Comparison of ENCODE assay signal across 25 mouse cellular contexts in genomic region chr7:129068137-129068536, GRCm38 (mm10).
DNase-seq lines count a peak whose midpoint lies in the region; ATAC-seq and TF ChIP-seq lines count a peak whose summit lies in the region.
"Had no signal": no experiment of that assay in that cellular context is flagged by ENCODE, and none has a peak within 500 bp of the region (broad histone marks: within the 10 kb centered on the region; RNA-seq: fewer than 3 reads in every experiment).

No protein-coding gene starts in this region.

- H3K9me3 ChIP-seq in lung, postnatal 0 days (ENCODE audit: low read length), result no peaks in the 10 kb centered on the region
- no peaks in the 10 kb centered on the region for H3K9me3 ChIP-seq in midbrain, postnatal 0 days (ENCODE audit: low read length)
- H3K9me3 ChIP-seq: embryonic facial prominence, embryonic 10.5 days; embryonic facial prominence, embryonic 13.5 days; forebrain, embryonic 12.5 days; forebrain, embryonic 15.5 days; hindbrain, embryonic 12.5 days; hindbrain, embryonic 15.5 days had no signal

- 0 out of 2 replicates have a peak, but pooled peaks have one; percentile 24 for TF ChIP-seq EP300 in lung, postnatal 0 days (IDR thresholded peaks at IDR 0.05)

- H3K9ac ChIP-seq in lung, postnatal 0 days (replicated peaks; ENCODE audit: low read depth), result no peak overlapping the region
- no peak overlapping the region for H3K9ac ChIP-seq in midbrain, postnatal 0 days (replicated peaks; ENCODE audit: low read length, poor library complexity, severe bottlenecking)
- H3K9ac ChIP-seq: embryonic facial prominence, embryonic 13.5 days; forebrain, embryonic 12.5 days; forebrain, embryonic 15.5 days; hindbrain, embryonic 12.5 days; hindbrain, embryonic 15.5 days had no signal

- 60% methylated on average over 4 of the region's 4 CpGs for WGBS in lung, postnatal 0 days
- 96% methylated on average over 4 of the region's 4 CpGs for WGBS in midbrain, postnatal 0 days

- H3K4me1 ChIP-seq in lung, postnatal 0 days (ENCODE audit: insufficient read depth, low read depth, low read length), result no peaks in the 10 kb centered on the region
- H3K4me1 ChIP-seq in midbrain, postnatal 0 days (ENCODE audit: insufficient read depth, low read length), result no peaks in the 10 kb centered on the region
- H3K4me1 ChIP-seq: embryonic facial prominence, embryonic 10.5 days; embryonic facial prominence, embryonic 13.5 days; forebrain, embryonic 12.5 days; forebrain, embryonic 15.5 days; hindbrain, embryonic 12.5 days; hindbrain, embryonic 15.5 days had no signal

- no peaks in the 10 kb centered on the region for H3K36me3 ChIP-seq in lung, postnatal 0 days (ENCODE audit: insufficient read depth, low read length)
- no peaks in the 10 kb centered on the region for H3K36me3 ChIP-seq in midbrain, postnatal 0 days (ENCODE audit: insufficient read depth, low read length)
- H3K36me3 ChIP-seq: embryonic facial prominence, embryonic 10.5 days; embryonic facial prominence, embryonic 13.5 days; forebrain, embryonic 12.5 days; forebrain, embryonic 15.5 days; G1E; hindbrain, embryonic 12.5 days; hindbrain, embryonic 15.5 days had no signal

- H3K4me3 ChIP-seq in layer of hippocampus, adult 2 months, result no peak overlapping the region
- no peak overlapping the region for H3K4me3 ChIP-seq in lung, postnatal 0 days (ENCODE audit: low read depth, low read length)
- no peak overlapping the region for H3K4me3 ChIP-seq in midbrain, postnatal 0 days (ENCODE audit: low read depth, low read length)
- H3K4me3 ChIP-seq: embryonic facial prominence, embryonic 10.5 days; embryonic facial prominence, embryonic 13.5 days; erythroblast, embryonic 14.5 days; forebrain, embryonic 12.5 days; forebrain, embryonic 15.5 days; hindbrain, embryonic 12.5 days; hindbrain, embryonic 15.5 days had no signal

- no peaks in the 10 kb centered on the region for H3K27me3 ChIP-seq in lung, postnatal 0 days (replicated peaks; ENCODE audit: insufficient read depth, low read length)
- no peaks in the 10 kb centered on the region for H3K27me3 ChIP-seq in midbrain, postnatal 0 days (ENCODE audit: insufficient read depth, low read length)
- H3K27me3 ChIP-seq: embryonic facial prominence, embryonic 13.5 days; forebrain, embryonic 12.5 days; forebrain, embryonic 15.5 days; hindbrain, embryonic 12.5 days; hindbrain, embryonic 15.5 days; Patski had no signal

- no peak overlapping the region for H3K4me2 ChIP-seq in lung, postnatal 0 days (replicated peaks; ENCODE audit: low read depth, low read length)
- no peak overlapping the region for H3K4me2 ChIP-seq in midbrain, postnatal 0 days (ENCODE audit: low read depth, low read length, poor library complexity, severe bottlenecking)
- H3K4me2 ChIP-seq: embryonic facial prominence, embryonic 13.5 days; forebrain, embryonic 12.5 days; forebrain, embryonic 15.5 days; heart, embryonic 11.5 days; hindbrain, embryonic 12.5 days; hindbrain, embryonic 15.5 days had no signal

- DNase-seq in layer of hippocampus, adult 2 months (ENCODE audit: low spot score in 2 of 2), result no peak
- no peak for DNase-seq in layer of hippocampus, adult 11-12 months (ENCODE audit: low spot score)
- peak; percentile 34 for DNase-seq in lung, postnatal 0 days (ENCODE audit: low spot score)
- peak; percentile 28 for DNase-seq in lung, postnatal 14 days
- DNase-seq in adrenal gland, adult 2 months, result no peak
- no peak for DNase-seq in midbrain, postnatal 0 days (ENCODE audit: low spot score)
- DNase-seq: adrenal gland, adult 8-10 months; adrenal gland, postnatal 25 days; B cell, adult 2 months; cerebellum, adult 11-12 months; cerebellum, adult 8-10 months; cerebellum, postnatal 10 days; cerebellum, postnatal 36 days; embryo, embryonic 11 days; gastrocnemius, postnatal 25 days had no signal

- no peak for TF ChIP-seq CTCF in layer of hippocampus, adult 2 months (conservative IDR thresholded peaks at IDR 0.05)
- TF ChIP-seq CTCF in lung, postnatal 0 days (IDR thresholded peaks at IDR 0.05), result no peak
- TF ChIP-seq CTCF in midbrain, postnatal 0 days (IDR thresholded peaks at IDR 0.05), result no peak

- ATAC-seq in lung, postnatal 0 days, result peak; percentile 58; the same call in 1 of the 2 replicates
- no peak for ATAC-seq in midbrain, postnatal 0 days (ENCODE audit: low FRiP score)
- ATAC-seq: forebrain, embryonic 15.5 days; Patski had no signal

- H3K27ac ChIP-seq in layer of hippocampus, adult 2 months, result 0 out of 2 replicates have a peak overlapping the region, but pooled peaks have one; percentile 32
- no peak overlapping the region for H3K27ac ChIP-seq in lung, postnatal 0 days (ENCODE audit: low read length)
- no peak overlapping the region for H3K27ac ChIP-seq in midbrain, postnatal 0 days (ENCODE audit: low read depth, low read length)
- H3K27ac ChIP-seq: embryonic facial prominence, embryonic 10.5 days; embryonic facial prominence, embryonic 13.5 days; forebrain, embryonic 12.5 days; forebrain, embryonic 15.5 days; hindbrain, embryonic 12.5 days; hindbrain, embryonic 15.5 days had no signal

Comparison
In these comparisons a context has a peak if more than half of its experiments do, and no peak if none do; other contexts are left out.
1. DNase-seq: peak in lung, postnatal 0 days (single experiment) and lung, postnatal 14 days (single experiment); none in layer of hippocampus, adult 2 months (0 of 2), layer of hippocampus, adult 11-12 months (single experiment), adrenal gland, adult 2 months (single experiment) and midbrain, postnatal 0 days (single experiment).